8 mouse cellular contexts compared by ENCODE assay signal in the genomic region with DNA sequence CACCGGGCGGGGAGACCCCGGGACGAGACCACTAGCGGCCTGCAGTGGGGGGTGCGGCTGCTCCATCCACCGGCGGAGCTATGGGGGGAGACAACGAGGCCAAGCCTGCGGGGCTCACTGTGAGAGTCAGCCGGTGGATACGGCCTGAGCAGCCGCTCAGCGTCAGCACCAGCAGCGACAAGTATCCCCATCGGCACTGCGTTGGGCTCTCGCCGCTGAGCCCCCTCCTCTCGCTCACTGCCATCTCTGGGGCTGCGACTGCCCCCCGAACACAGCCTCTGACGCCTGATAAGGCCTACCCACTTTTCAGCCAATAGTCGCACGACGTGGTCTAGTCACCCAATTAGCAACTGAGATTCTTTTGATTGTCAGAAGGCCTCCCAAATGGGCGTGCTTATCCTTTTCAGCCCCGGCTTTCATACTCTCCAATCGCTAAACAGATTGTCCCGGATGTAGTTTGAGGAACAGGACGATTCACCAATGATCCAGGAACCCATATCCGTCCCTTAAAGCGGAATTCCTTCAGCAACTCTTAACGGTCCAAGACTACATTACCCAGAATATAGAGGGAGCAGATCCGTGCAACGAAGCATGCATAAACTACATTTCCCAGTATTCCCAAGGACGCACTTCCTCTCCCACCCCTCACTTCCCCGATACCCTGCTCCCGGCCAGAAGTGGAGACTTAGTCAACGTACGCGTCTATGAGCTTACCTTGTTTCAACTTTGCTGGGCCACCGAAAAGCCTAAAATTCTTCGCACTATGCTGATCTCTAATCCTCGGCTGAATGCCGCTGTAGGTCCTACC. TPM values are rescaled to one million over a fixed set of nuclear protein-coding genes. Genes with fewer than 3 reads are reported as not detected.
DNase-seq lines count a peak whose midpoint lies in the region; ATAC-seq lines count a peak whose summit lies in the region.

No protein-coding gene starts in this region.

- peak overlapping the region; percentile 73 for H3K9ac ChIP-seq in hindbrain, embryonic 12.5 days

- no peaks in the 10 kb centered on the region for H3K27me3 ChIP-seq in hindbrain, embryonic 12.5 days

- peak overlapping the region; percentile 54 for H3K4me3 ChIP-seq in hindbrain, embryonic 12.5 days

- H3K36me3 ChIP-seq in hindbrain, embryonic 12.5 days: peaks cover 17% of the 10 kb centered on the region

- ATAC-seq in hindbrain, embryonic 12.5 days (ENCODE audit: low FRiP score): peak; percentile 94

- peak overlapping the region; percentile 91 for H3K27ac ChIP-seq in hindbrain, embryonic 12.5 days

- DNase-seq in NIH3T3 (ENCODE audit: low read depth): peak; percentile 97
- peak; percentile 91 to 94 for DNase-seq in cerebellum, postnatal 10 days
- peak; percentile 94 to 98 for DNase-seq in frontal cortex, postnatal 10 days (ENCODE audit: low spot score in 2 of 2)
- peak; percentile 94 to 99 for DNase-seq in layer of hippocampus, postnatal 14 days (ENCODE audit: low spot score in 2 of 2)
- DNase-seq in lung, postnatal 14 days: peak; percentile 87
- DNase-seq in retina, adult 2 months (ENCODE audit: low read depth, low spot score): peak; percentile 99
- peak; percentile 86 to 93 for DNase-seq in thymus, postnatal 36 days

- peaks cover 31% of the 10 kb centered on the region for H3K4me1 ChIP-seq in hindbrain, embryonic 12.5 days

- under 1% methylated on average over 46 of the region's 46 CpGs for WGBS in hindbrain, embryonic 12.5 days

- H3K9me3 ChIP-seq in hindbrain, embryonic 12.5 days (replicated peaks): no peaks in the 10 kb centered on the region

- peak overlapping the region; percentile 79 for H3K4me2 ChIP-seq in hindbrain, embryonic 12.5 days (replicated peaks)

RNA-seq across cellular contexts. Expression of gene Gpr108, which starts 0.6 kb away (rescaled TPM):
- polyA plus RNA-seq in hindbrain, embryonic 12.5 days (2016; fragmentation: Nextera tagmentation; extraction: Ambion mirVana): 24.7 and 27.1 TPM in 2 replicates
- total RNA-seq in layer of hippocampus, postnatal 14 days (2021): 10 to 100 TPM; 18.0 to 20.5 TPM

RNA-seq across cellular contexts. Expression of gene Trip10, which starts 1.7 kb away (rescaled TPM):
- polyA plus RNA-seq in hindbrain, embryonic 12.5 days (2016; fragmentation: Nextera tagmentation; extraction: Ambion mirVana): 23.5 and 23.9 TPM in 2 replicates
- 10 to 100 TPM in 1 of 2 experiments, 1 to 10 TPM in 1; 9.1 to 10.3 TPM for total RNA-seq in layer of hippocampus, postnatal 14 days (2021)

RNA-seq across cellular contexts. Expression of gene C3, which starts 19.7 kb away (rescaled TPM):
- polyA plus RNA-seq in hindbrain, embryonic 12.5 days (2016; fragmentation: Nextera tagmentation; extraction: Ambion mirVana): 0.76 and 1.2 TPM in 2 replicates
- total RNA-seq in layer of hippocampus, postnatal 14 days (2021): 1 to 10 TPM; 1.6 to 4.2 TPM

RNA-seq across cellular contexts. Expression of gene Vav1, which starts 31.3 kb away (rescaled TPM):
- 1.9 and 2.0 TPM in 2 replicates for polyA plus RNA-seq in hindbrain, embryonic 12.5 days (2016; fragmentation: Nextera tagmentation; extraction: Ambion mirVana)
- 1 to 10 TPM; 5.0 to 5.3 TPM for total RNA-seq in layer of hippocampus, postnatal 14 days (2021)

RNA-seq across cellular contexts. Expression of gene Tnfsf14, which starts 53.6 kb away (rescaled TPM):
- polyA plus RNA-seq in hindbrain, embryonic 12.5 days (2016; fragmentation: Nextera tagmentation; extraction: Ambion mirVana): not detected in 2 replicates
- total RNA-seq in layer of hippocampus, postnatal 14 days (2021): not detected

Comparison
In these comparisons a context has a peak if more than half of its experiments do, and no peak if none do; other contexts are left out.
1. Peak in every context shown above with its lines: DNase-seq, ATAC-seq, H3K4me3 ChIP-seq and H3K27ac ChIP-seq.